Mouse (Mus musculus) activated CD4-positive, CD25-positive, alpha-beta regulatory T cell (primary cell): Measurements from ENCODE around the gene Rhox8. TPM values are rescaled to one million over a fixed set of nuclear protein-coding genes. Genes with fewer than 3 reads are reported as not detected.

Experiments used
- polyA plus RNA-seq, 2 experiments: library from polyadenylated mRNA; unstranded; fragments of 100-300 nt; shearing (Covaris generic); gene quantifications; one replicate each; pipeline ENCODE4 v1.2.1; 2017

Gene Rhox8
- polyA plus RNA-seq, result under 1 TPM in 1 of 2 experiments, not detected in 1; 0.20 TPM

GRCm38 (mm10) chrX:37878844-37879243, at the start of gene Rhox8:
TSS of gene Rhox8 (minus strand) at chrX:37878944.

GRCm38 (mm10) chrX:37901670-37902069, 22.9 kb upstream of the Rhox8 start, which contains the start of gene Rhox9:
TSS of gene Rhox9 (minus strand) at chrX:37901770.

GRCm38 (mm10) chrX:37897132-37897531, 18.4 kb upstream of the Rhox8 start, which contains the start of gene Rhox7b:
TSS of gene Rhox7b (minus strand) at chrX:37897232.

GRCm38 (mm10) chrX:37831386-37831785, 47.4 kb downstream of the Rhox8 start, which contains the start of gene Rhox7a:
TSS of gene Rhox7a (plus strand) at chrX:37831686.

GRCm38 (mm10) chrX:37826610-37827009, 52.1 kb downstream of the Rhox8 start, which contains the start of gene Rhox6:
TSS of gene Rhox6 (plus strand) at chrX:37826910.

Other genes starting within 250 kb of the Rhox8 start
- gene Rhox2g, start 235.5 kb downstream of the Rhox8 start, polyA plus RNA-seq, result not detected
- under 1 TPM in 1 of 2 experiments, not detected in 1; 0.31 TPM for gene Rhox4g, start 227.6 kb downstream of the Rhox8 start, polyA plus RNA-seq
- not detected for gene Rhox3h, start 210.2 kb downstream of the Rhox8 start, polyA plus RNA-seq
- gene Rhox2h, start 205.7 kb downstream of the Rhox8 start, polyA plus RNA-seq, result not detected
- not detected for gene Rhox5, start 74.1 kb downstream of the Rhox8 start, polyA plus RNA-seq
- not detected for gene Rhox6, start 52.0 kb downstream of the Rhox8 start, polyA plus RNA-seq
- gene Rhox7a, start 47.3 kb downstream of the Rhox8 start, polyA plus RNA-seq, result not detected
- gene Rhox7b, start 18.3 kb upstream of the Rhox8 start, polyA plus RNA-seq, result not detected
- gene Rhox9, start 22.8 kb upstream of the Rhox8 start, polyA plus RNA-seq, result under 1 TPM in 1 of 2 experiments, not detected in 1; 0.27 TPM
- gene Btg1-ps1, start 139.9 kb upstream of the Rhox8 start, polyA plus RNA-seq, result not detected
- not detected for gene Btg1-ps2, start 164.2 kb upstream of the Rhox8 start, polyA plus RNA-seq
- not detected for gene Rhox10, start 187.5 kb upstream of the Rhox8 start, polyA plus RNA-seq
- not detected for gene Rhox11, start 206.2 kb upstream of the Rhox8 start, polyA plus RNA-seq
- under 1 TPM in 1 of 2 experiments, not detected in 1; 0.28 TPM for gene Rhox12, start 232.0 kb upstream of the Rhox8 start, polyA plus RNA-seq
- not detected for gene Rhox13, start 242.3 kb upstream of the Rhox8 start, polyA plus RNA-seq